Mouse (Mus musculus) kidney, adult 18-20 months (tissue): ENCODE measurements around the gene Sumf1.

ENCODE experiments used
- DNase-seq: peaks from one replicate; pipeline ENCODE4 v3.0.0; 2021

The Sumf1 gene

DNA sequence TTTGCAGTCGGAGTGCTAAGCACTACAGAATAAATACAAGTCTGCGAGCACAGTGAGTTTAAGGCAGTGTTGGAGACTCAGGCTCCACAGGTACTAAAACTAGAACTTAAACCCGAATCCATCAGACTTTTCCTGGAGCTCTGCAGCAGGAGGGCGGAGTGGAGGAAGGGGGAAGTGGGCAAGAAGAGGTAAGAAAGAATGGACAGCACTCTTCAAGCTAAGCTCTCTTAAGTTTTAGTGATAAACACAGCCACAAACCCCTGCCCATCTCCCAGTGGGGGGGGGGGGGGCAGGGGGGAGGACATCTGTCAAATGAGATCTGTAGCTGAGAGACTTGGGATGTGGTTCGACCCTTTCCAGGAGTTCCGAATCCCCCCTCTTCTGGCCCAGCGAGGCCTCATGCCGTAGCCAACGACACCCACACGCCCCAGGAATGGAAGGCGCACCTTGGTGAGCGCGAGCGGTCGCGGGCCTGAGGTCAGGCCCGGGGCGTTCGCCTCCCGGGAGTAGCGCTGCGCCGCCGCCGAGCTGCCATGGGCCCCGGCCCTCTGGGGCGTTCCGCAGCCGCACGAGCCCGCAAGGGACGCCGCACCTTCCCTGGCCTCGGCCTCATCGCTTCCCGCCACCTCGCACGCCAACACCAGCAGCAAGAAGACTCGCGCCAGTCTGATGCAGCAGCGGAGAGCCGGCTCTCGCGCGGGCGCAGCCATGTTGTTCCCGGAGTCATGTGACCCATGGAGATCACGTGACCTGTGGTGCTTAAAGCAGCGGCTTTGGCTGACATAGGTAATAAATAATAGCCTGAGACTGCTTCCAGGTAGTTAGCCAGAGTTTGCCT lies at the start of gene Sumf1:
Gene Sumf1 (minus strand): TSS at position 736 of the 838 bp plus-strand sequence.
- peak; percentile 94 for DNase-seq

DNA sequence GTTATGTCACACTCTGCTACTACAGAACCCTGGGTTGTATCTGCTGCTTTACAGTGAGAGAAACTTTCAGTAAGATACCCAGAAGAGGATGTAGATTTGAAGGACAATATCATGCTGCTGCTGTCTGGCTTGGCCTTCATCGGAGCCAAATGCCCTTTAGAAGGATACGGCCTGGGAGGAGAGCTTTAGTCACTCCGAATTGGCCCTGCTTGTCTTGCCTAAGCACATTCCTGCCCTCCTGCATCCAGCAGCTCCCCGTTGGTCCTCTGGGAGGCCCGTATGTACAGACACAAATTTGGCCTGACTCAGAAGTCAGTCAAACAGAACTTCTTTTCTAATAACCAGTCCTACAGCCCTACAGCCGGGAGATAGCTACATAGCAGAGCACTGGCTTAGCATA lies 49.2 kb upstream of the Sumf1 start:
- no peak for DNase-seq

DNA sequence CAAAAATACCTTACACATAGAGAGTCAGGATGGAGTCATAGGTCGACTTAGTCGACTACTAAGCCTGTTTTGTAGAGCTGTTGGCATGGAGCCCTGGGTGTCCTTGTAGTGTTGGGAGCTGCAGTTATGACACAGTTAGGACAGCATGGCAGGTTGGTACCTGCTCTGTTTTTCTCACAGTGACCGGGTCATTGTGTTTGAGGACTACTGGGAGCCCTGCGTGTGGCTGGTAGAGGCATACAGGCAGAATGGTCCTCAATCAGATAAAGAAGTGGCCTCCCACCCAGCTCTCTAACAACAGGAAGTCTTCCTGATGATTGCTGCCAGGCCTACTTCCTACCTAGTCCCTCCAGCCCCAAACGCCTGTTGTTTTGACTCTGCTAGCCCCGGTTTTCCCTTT lies 47.7 kb upstream of the Sumf1 start:
- DNase-seq, result peak; percentile 70

DNA sequence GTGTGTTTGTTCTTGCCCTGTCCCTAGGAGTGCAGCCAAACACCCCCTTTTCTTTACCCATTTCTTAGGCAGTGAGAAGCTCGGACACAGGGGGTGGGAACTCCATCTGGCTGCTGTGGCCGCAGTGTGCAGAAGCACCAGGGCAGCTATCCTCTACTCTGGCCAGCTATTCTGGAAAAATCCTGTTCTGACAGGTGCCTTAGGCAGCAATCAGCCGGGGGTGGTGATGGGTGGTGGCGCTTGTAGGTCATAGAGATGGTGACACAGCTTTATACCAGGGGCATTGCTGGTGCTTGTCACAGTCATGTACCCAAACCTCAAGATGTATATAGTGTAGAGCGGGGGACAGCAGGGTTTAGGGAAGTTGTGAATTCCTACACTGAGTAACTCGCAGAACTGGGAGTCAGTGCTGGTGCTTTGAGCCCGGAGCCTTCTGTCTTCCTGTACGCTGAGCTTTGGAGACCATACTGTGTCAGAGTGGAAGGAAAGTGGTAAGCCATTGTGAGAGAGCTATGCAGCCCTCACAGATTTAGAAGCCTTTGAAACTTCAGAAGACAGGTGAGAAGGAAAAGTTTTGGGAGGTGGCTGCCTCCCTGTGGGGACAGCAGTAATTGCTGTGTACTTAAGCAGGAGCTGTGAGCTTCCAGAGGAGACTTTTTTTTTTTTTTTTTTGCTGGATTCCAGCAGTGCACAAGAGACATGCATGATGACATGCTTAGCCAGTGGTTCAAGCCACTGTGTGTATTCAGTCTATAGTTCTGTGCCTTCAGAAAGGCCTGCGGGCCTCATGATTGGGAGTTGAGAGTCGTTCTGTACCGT lies 46.7 kb upstream of the Sumf1 start:
- no peak for DNase-seq

DNA sequence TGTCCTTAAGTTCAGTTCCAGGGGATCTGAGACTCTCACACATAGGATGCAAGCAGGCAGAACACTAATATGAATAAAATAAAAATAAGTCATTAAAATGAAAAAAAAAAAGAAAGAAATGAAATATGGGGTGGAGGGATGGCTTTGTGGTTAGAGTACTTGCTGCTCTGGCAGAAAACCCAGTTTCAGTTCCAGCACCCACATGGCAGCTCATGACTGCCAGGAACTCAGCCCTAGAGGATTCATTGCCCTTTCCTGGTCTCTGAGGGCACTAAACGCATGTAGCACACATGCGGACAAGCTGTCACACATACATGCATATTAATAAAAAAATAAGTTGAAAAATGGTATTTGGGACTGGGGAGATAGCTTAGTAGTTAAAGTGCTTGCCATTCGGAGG lies 45.2 kb upstream of the Sumf1 start:
- DNase-seq, result no peak

DNA sequence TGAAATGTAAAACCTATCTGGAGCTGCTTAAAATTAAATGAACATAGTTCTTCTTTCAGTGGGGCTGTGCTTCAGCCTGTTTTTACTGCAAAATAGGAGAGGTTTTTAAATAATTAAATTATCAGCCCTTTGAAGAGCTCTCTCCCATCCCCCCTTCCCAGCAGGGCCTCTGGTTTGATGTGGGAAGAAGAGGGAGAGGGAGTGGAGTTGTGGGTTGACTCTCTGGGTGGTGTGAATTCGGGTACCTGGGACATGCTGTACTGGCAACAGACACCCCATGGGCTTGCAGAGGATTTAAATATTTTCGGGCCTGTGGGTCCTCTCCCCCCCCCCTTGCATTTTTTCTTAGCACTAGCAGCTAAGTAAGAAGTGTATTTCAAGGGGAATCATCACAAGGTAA lies 43.2 kb upstream of the Sumf1 start:
- no peak for DNase-seq

DNA sequence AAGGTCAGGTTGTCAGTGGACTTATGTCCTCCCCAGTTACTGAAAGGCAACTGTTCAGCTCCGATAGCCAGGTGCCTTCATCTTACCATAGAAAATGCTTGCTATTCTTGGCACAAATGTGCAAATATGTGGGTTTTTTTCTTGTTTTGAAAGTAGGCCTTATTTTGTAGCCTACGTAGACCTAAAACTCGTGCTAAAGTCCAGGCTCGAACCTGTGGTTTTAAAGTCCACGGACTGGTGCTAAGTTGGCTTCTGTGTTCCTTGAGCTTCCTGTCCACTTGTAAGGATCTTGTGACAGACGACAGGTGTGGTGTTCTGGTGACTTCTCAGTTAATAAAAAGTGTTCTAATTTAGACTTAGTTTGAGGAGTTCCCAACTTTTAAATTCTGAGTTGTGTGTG lies 42.7 kb upstream of the Sumf1 start:
- DNase-seq, result no peak

DNA sequence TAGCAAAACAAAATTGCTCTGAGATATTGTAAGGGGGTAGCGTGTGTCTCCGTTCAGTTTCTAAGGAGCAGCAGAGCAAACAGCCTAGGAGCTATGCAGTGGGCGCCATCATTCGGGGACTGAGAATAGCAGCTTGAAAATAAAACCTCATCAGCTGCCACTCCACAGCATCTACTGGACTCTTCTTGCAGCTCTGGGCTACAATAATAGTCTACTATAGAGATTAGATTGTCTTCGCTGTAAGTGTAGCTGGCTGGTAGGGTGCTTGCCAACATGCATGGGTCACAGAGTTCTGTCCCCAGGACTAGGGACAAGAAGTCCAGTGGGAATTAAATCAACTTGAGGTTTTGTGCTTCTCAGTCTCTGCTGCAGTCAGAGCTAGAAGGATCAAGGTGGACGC lies 42.1 kb upstream of the Sumf1 start:
- no peak for DNase-seq

DNA sequence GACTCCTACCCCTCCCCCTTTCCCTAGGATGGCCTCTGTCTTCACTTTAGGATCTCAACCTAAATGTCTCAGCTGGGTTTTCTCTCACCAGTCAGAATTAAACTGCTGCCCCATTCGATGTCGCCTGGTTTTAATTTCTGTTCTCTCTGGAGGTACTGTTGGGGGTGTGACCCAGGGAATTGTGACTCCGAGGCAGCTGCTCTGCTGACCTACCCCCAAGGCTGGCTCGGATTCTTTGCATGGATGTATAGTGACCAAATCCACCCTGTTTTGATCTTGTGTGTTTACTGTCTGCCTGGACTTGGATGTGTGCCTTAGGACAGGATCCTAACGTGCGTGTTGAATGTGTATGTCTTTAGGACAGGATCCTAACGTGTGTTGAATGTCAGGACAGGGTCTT lies 40.8 kb upstream of the Sumf1 start:
- no peak for DNase-seq

DNA sequence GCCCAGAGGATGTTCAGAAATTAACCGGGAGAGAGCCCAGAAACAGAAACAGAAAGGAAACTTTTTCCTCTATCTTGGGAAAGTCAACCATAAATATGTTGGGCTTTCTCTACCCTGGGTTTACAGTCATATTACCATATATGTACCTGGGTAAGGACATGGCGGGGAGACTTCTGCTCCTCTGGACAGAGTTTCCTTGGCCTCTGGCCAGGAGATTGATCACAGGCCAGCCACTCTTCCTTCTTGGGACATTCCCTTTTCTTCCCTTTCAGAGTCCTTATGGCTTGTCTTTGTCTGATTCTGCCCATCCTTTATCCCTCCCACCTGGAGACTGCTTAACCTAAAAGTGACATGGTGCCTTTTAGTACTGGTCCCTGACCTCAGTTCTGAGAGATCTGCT lies 39.6 kb upstream of the Sumf1 start:
- DNase-seq, result peak; percentile 7

DNA sequence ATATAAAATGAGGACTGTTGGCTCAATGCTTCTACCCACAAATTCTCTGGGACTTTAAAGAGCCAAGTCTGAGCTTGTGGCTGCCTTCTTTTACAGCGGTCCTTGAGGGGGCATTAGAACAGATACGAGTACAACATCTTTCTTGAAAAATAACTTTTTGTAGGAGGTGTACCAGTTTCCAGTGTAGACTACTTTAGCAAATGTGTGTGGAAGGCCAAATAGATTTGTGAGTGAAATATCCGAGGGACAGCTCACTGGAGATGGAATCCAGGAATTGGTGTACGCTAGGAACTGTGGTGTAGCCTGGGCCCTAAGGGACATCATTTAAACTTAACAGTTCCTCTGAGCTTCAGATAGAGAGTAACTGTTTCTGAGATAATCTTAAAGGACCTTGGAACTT lies 39.0 kb upstream of the Sumf1 start:
- DNase-seq, result no peak

DNA sequence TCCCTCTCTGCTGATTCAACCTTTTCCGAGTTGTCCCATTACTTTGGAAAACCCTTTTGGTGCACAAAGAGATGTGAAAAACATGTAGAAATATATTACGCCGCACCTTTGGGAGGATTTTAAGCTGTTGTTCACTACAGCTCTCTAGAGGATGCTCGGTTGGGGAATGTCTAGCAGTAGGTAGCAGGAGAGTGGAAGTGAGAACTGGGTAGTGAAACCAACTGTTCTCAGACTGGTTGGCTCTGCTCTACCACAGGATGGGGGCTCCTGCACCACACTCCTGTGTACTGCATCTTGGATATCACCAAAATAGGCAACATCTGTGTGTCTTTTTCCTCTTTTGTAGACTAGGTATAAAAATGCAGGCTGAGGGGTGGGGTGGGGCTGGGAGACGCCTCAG lies 37.5 kb upstream of the Sumf1 start:
- no peak for DNase-seq

DNA sequence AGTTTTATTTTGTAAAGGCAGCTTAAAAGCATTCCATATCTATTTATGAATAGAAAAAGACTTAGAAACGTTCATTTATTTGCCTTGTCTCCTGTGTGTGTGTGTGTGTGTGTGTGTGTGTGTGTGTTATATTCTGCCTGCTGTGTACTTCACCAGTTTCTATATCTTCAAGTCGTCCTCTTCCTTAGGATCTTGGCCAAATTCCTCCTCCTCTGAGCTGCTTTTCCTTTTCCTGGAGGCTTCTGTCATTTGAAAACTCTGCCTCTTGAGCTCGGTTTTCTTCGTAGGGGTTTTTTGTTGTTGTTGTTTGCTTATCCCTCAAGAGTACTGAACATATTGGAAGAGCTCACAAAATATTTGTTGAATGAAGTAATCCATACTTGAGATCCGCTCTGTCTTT lies 37.1 kb upstream of the Sumf1 start:
- no peak for DNase-seq

DNA sequence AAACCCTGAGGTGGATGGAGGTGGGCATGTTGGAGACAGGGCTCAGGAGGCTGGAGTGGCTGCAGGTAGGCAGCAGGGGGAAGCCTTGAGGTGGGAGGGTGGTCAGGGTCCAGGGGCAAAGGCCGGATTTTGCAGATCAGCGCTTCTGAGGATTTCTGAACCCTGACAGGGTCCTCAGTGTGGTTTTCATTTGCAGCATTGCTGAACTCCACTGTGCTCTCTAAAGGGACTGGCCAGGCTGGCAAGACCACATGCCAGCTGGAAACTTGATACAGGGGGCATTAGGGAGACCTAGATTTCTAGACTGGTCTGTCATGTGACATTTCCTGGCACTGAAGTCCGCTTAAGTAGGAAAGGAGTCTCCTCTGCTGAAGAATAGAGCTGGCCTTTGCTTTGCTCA lies 32.6 kb upstream of the Sumf1 start:
- no peak for DNase-seq

DNA sequence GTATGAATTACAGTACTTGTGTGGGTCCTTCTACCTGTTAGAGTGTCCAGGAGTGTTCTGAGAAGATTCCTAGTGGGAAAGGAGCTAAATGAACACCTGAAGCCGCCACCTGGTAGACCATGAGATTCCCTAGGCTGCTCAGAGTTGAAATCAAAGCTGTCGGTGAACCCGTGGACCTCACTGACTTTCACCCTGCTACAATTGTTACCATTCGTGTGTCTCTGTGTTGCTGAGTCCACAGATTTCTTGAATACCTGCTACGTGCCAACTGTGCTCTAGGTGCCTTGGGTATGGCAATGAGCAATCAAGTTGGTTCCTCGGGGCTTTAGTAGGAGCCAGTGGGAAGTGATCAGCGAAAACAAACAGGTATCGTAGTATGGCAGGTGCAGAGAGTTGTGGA lies 31.4 kb upstream of the Sumf1 start:
- no peak for DNase-seq

DNA sequence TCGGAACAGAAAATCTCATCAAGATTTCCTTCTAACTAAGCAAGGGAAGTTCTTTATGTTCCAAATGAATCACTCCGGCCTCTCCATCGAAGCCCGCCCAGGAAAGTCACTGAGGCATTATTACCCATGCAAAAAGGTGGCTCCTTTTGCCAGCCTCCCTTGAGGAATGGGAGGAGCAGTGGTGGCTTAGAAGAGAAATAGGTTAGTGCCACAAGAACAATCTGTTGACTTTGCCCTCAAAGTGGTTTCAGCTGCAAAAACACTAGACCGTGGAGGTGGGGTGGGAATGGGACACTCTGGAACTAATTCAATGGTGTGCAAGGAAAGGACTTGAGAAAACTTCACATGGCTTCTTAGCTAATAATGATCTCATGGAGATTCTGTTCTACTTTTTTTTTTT lies 30.7 kb upstream of the Sumf1 start:
- no peak for DNase-seq

DNA sequence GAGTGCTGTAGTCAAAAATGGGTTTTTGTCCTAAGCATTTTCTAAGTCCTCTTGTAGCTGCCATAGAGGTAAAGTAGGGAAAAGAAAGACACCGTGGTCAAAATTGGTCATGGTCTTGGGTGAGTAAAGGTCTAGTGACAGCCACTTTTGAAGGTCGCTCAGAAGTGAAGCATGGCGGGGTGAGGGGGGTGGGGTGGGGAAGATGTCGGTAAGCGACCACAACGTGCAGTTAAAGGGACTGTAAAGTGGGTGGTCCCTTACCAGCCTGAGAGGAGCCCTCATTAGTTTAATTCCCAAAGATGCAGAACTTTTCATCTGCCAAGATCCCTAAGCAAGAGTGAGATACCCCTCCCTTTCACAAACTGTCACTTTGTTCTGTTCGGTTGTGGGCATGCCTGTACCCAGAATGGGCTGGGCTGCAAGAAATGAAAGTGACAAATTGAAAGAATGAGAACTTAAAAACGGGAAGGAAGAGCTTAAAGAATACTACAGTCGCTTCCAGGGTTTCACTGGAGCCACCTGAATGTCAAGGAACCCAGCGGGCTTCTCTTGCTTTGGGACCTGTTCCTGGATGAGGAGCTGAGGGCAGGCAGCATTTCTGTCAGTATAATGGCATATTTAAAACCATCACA lies 29.0 kb upstream of the Sumf1 start:
- DNase-seq, result no peak

DNA sequence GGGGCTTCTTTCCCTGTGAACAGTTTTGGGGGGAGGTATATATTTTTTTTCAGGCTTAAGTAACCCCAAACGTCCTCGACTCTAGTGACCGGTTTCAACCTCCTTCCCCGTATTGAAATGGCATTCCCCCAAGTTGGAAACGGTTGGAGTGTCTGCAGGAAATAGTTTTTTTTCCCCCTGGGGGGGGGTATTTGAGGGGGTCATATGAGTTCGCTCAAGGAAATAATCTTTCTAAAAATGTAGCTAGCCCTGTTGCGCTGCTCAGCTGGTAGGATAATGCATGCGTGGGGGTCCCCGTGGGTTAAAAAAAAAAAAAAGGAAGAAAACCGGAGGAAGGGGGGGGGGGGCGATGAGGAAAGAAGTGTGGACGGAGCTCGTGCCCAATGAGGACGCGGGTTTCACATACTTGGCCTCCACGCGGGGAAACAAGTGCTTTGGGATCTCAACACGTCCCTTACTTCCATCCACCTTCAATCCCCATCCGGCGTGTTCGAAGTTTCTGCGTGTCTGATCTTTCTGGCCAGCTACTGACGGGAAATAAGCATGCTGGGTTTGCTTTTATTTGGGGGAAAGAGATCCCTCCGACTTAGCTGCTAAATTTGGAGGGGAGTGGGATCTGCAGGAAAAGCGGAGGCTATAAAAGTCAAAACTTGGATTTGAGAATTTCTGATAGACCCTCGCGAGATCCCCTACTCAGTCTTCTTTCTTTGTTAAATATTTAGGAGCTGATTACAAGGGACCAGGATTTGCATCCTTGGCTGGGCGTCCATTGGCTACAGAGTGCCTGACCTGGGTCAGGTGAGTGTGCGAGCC lies 28.3 kb upstream of the Sumf1 start:
- DNase-seq, result no peak

DNA sequence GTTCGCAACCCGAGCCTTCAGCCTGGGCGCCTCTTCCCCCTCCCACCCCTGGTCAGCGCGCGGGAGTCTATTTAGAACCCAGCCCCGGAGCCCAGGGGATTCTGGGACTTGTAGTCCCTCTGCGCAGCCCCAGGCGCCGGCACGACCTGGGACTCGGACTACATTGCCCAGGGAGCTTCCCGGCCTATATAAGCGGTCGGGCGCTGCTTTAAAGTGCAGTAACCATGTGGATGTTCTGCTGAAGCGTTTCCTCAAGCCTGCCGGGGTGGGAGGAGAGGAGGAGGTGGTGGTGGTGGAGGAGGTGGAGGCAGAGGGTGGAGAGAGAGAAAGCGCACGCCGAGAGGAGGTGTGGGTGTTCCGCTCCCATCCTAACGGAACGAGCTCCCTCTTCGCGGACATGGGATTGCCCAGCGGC lies 27.5 kb upstream of the Sumf1 start, which contains the start of gene Itpr1:
Gene Itpr1 (plus strand): TSS at position 216 of the 415 bp plus-strand sequence.
- peak; percentile 99 for DNase-seq

DNA sequence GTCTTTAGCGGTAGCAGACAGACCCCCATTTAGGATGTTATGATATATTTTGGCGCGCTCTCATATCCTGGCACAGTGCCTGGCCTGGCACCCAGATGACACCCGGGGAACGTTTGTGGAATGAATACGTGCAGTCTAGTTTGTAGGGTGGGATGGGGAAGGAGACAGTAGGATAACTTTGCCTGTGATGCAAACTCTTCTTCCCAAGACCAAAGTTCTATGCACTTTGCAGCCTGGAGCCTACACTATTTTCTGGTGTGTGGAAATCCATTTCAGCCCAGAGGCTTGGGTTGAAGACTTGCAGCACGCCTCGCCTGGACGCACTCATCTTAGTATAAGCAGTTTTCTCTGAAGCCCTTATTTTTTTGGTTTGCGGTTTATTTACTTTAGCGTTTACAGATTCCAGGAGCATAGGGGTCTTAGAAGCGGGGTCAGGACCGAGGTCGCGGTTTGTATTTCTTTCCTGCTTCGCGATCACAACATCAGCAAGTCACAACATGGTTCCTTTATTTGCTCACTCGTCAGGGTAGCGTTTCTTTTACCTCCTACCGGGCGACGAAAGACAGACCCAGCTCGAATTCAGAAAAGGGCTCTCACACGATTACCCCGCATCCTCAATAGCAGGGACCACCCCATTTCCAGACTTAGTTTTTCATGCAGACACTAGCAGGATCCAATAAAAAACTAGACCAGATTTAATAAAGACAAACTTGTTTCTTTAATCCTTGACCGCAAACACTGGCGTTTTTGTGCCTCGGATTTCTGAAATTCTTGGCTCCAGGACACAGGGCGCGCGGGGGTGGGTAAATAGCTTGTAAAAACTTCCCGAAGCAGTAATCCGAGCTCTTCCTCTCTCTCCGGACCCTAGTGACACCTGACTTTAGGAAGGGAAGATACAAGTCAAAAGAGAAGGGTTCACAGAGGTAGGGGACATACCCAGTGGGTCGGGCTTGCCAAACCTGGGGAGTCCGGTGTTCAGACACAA lies 26.8 kb upstream of the Sumf1 start:
- peak; percentile 49 for DNase-seq

DNA sequence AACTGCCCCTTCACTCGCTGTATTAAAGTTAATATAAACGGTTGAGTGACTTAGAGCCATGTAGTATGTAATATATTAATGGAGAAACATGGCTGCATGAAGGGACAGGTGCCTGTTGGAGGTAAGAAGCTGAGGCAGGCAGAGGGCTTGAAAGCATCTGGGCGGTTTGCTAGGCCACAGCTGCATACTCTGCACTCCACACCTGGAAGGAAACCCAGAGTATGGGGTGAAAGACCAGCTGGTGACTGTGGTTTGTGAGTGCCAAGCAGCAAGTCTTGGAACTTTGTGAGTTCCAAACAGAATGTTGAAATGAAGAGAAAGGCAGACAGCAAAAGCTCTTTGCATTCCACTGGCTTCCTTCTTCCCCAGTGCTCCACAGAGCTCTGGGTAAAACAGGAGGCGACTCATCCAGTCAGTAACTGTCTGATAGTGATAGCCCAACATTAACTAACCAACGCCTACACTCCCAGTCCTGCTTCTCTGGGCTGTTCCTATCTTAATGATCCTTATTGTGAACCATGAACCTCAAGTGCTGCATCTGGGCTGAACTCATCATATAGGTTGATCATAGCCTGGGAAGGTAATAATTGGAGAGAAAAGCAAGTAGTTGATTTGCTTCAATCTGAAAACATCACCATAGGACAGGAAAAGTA lies 21.7 kb upstream of the Sumf1 start:
- no peak for DNase-seq
